Mouse (Mus musculus) brain, adult 2 months (tissue): ENCODE data around the gene Epha2.

Source experiments
- DNase-seq: peaks from one replicate; pipeline ENCODE4 v3.0.0; 2011; ENCODE audit warnings: low read depth, low spot score

The Epha2 gene

GRCm38 (mm10) chr4:141329968-141330367 is 28.9 kb downstream of the Epha2 start:
- no peak for DNase-seq

- no peak for DNase-seq
Observed at GRCm38 (mm10) chr4:141331446-141331845, 30.4 kb downstream of the Epha2 start.

GRCm38 (mm10) chr4:141332258-141332657 is 31.2 kb downstream of the Epha2 start:
- DNase-seq = no peak

GRCm38 (mm10) chr4:141334695-141335094 is 33.7 kb downstream of the Epha2 start:
- no peak for DNase-seq

GRCm38 (mm10) chr4:141335263-141335796 is 34.3 kb downstream of the Epha2 start:
- DNase-seq = no peak

- no peak for DNase-seq
Observed at GRCm38 (mm10) chr4:141336196-141336595, 35.2 kb downstream of the Epha2 start.

- no peak for DNase-seq
Observed at GRCm38 (mm10) chr4:141337986-141338385, 36.9 kb downstream of the Epha2 start.

GRCm38 (mm10) chr4:141338853-141339252 is 37.8 kb downstream of the Epha2 start:
- DNase-seq = no peak

- DNase-seq = no peak
Observed at GRCm38 (mm10) chr4:141341477-141341876, 40.4 kb downstream of the Epha2 start.

GRCm38 (mm10) chr4:141343515-141343914 is 42.5 kb downstream of the Epha2 start:
- DNase-seq = no peak

GRCm38 (mm10) chr4:141345219-141345618 is 44.2 kb downstream of the Epha2 start:
- no peak for DNase-seq

- no peak for DNase-seq
Observed at GRCm38 (mm10) chr4:141347365-141347797, 46.3 kb downstream of the Epha2 start.

GRCm38 (mm10) chr4:141348616-141349015 is 47.6 kb downstream of the Epha2 start:
- no peak for DNase-seq

- DNase-seq = no peak
Observed at GRCm38 (mm10) chr4:141350015-141350414, 49.0 kb downstream of the Epha2 start.

GRCm38 (mm10) chr4:141351972-141352371 is 50.9 kb downstream of the Epha2 start:
- DNase-seq = no peak

GRCm38 (mm10) chr4:141352986-141353385 is 51.9 kb downstream of the Epha2 start:
- no peak for DNase-seq

- no peak for DNase-seq
Observed at GRCm38 (mm10) chr4:141353868-141354267, 52.8 kb downstream of the Epha2 start.

GRCm38 (mm10) chr4:141357811-141358210 is 56.8 kb downstream of the Epha2 start:
- DNase-seq = no peak

GRCm38 (mm10) chr4:141359222-141359621 is 58.2 kb downstream of the Epha2 start:
- no peak for DNase-seq

- peak; percentile 38 for DNase-seq
Observed at GRCm38 (mm10) chr4:141360846-141361245, 59.8 kb downstream of the Epha2 start.

- peak; percentile 81 for DNase-seq
Observed at GRCm38 (mm10) chr4:141362937-141363548, 62.0 kb downstream of the Epha2 start.

GRCm38 (mm10) chr4:141365126-141365525 is 64.1 kb downstream of the Epha2 start:
- no peak for DNase-seq

GRCm38 (mm10) chr4:141365876-141366275 is 64.8 kb downstream of the Epha2 start:
- DNase-seq = no peak
